Mouse (Mus musculus): ENCODE results near the gene Spib. TPM values are rescaled to one million over a fixed set of nuclear protein-coding genes. Genes with fewer than 3 reads are reported as not detected.

Gene Spib
- total and polyA plus RNA-seq, 2 experiments, result 0.18 to 1.9 TPM

DNA sequence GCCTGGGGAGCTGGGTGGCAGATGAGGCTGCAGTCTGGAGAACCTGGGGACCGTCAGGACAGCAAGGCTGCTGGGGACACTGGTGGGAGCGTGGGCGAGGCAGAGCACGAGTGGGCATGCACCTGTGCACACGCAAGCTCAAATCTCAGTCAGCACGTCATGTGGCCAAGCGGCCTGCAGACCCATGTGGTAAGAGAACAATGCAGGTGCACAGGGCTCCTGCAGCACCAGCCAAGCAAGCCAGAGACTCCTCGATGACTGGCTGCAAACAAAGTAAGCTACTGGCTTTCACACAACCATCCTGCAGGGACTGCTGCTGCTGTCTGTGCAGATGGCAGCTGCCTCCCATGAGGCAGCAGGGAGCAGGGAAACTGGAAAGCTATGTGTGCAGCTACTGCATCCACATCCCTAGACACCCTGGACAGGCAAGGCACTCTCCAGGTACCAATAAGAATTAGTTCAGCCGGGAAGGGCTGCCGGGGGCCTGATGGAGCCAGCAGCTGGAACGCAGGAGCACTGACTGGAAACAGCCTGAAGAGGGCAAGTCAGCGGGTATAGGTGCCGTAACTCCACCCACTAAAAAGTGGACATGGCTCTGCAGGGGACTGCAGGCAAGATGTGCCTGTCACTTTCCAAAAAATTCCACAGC is 44.8 kb downstream of the Spib start:
- no peak overlapping the region for H3K27ac ChIP-seq (replicated peaks; ENCODE audit: insufficient read depth, low read depth, low read length)
- WGBS, result 79% methylated on average over 13 of the region's 13 CpGs

DNA sequence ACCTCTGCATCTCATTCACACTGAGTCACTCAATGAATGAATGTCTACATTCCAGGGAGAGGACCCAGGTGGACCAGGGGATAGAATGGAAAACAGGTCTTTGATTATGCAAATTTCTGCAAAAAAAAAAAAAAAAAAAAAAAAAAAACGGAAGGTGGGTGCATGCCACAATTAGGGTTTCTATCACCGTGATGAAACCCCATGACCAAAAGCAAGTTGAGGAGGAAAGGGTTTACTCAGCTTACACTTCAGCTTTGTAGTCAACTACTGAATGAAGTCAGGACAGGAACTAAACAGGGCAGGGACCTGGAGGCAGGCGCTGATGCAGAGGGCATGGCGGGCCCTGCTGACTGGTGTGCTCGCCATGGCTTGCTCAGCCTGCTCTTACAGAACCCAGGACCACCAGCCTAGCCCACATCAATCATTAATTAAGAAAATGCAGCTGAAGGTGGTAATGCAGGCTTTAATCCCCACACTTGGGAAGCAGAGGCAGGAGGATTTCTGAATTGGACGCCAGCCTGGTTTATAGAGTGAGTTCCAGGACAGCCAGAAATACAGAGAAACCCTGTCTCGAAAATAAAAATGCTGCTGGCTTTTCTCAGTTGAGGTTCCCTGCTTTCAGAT is 46.2 kb downstream of the Spib start:
- Histone ChIP-seq H3K79me2 (ENCODE audit: control insufficient read depth, insufficient read depth, low read length) (no peaks in the 10 kb centered on the region), H3K9ac (ENCODE audit: low read depth, low read length) (no peak overlapping the region), H3K4me1 (ENCODE audit: control insufficient read depth, insufficient read depth, low read length) (no peaks in the 10 kb centered on the region), H3K27ac (replicated peaks; ENCODE audit: insufficient read depth, low read depth, low read length) (no peak overlapping the region), H3K36me3 (ENCODE audit: control insufficient read depth, insufficient read depth, low read length) (no peaks in the 10 kb centered on the region), H3K27me3 (ENCODE audit: control insufficient read depth, insufficient read depth, low read length) (no peaks in the 10 kb centered on the region; the same call in 1 of the 2 replicates), H3K4me3 (ENCODE audit: insufficient read depth, low read depth, low read length) (no peak overlapping the region)
- 82% methylated on average over 7 of the region's 7 CpGs for WGBS
- DNase-seq (ENCODE audit: extremely low read depth, low read depth, low spot score), result no peak
- no peak for TF ChIP-seq CTCF (IDR thresholded peaks at IDR 0.05; ENCODE audit: low read depth, low read length)
- TF ChIP-seq POLR2A (IDR thresholded peaks at IDR 0.05; ENCODE audit: extremely low read depth, insufficient read depth, low read length), result no peak

More for the DNA sequence above, 44.8 kb downstream of the Spib start:
- TF ChIP-seq POLR2A (IDR thresholded peaks at IDR 0.05; ENCODE audit: extremely low read depth, insufficient read depth, low read length) (no peak), CTCF (IDR thresholded peaks at IDR 0.05; ENCODE audit: low read depth, low read length) (no peak)
- Histone ChIP-seq H3K27me3 (ENCODE audit: control insufficient read depth, insufficient read depth, low read length) (no peaks in the 10 kb centered on the region; the same call in 1 of the 2 replicates), H3K79me2 (ENCODE audit: control insufficient read depth, insufficient read depth, low read length) (no peaks in the 10 kb centered on the region), H3K9ac (ENCODE audit: low read depth, low read length) (no peak overlapping the region), H3K36me3 (ENCODE audit: control insufficient read depth, insufficient read depth, low read length) (no peaks in the 10 kb centered on the region), H3K4me3 (ENCODE audit: insufficient read depth, low read depth, low read length) (no peak overlapping the region), H3K4me1 (ENCODE audit: control insufficient read depth, insufficient read depth, low read length) (no peaks in the 10 kb centered on the region)
- no peak for DNase-seq (ENCODE audit: extremely low read depth, low read depth, low spot score)

DNA sequence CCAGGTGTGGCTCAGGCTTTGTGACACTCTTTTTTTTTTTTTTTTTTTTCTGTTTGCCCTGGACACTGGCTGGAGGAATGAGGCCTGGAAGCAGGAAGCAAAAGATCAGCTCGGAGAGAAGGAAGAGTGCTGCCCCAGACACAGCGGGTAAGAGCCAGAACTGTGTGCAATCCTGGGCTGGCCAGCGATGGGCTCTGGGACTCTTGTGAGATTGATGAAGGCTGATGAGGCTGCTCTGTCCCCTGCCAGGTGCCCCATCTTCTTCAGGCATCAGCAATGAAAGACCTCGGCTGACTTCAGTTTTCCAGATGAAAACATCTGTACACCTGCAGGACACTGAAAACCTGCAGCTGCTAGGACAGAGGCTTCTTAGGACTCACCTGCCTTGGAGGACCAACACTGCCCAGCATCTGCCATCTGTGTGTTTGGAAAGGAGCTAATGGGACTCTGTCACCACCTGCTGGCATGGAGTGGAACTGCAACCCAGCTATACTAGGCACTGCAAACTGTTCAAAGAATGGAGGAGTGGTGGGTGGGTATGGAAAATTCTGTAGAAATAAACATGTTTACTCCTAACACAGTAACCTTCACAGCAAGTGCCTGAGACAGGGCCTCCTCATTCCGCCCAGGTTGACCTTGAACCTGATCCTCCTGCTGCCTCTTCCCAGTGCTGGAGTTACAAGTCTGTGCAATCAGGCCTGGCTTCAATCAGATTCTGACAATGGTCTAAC is 46.9 kb downstream of the Spib start:
- H3K4me1 ChIP-seq (ENCODE audit: control insufficient read depth, insufficient read depth, low read length), result no peaks in the 10 kb centered on the region
- no peaks in the 10 kb centered on the region; the same call in 1 of the 2 replicates for H3K27me3 ChIP-seq (ENCODE audit: control insufficient read depth, insufficient read depth, low read length)
- no peak overlapping the region for H3K4me3 ChIP-seq (ENCODE audit: insufficient read depth, low read depth, low read length)
- H3K36me3 ChIP-seq (ENCODE audit: control insufficient read depth, insufficient read depth, low read length), result no peaks in the 10 kb centered on the region
- 34% methylated on average over 5 of the region's 5 CpGs for WGBS
- no peaks in the 10 kb centered on the region for H3K79me2 ChIP-seq (ENCODE audit: control insufficient read depth, insufficient read depth, low read length)
- DNase-seq (ENCODE audit: extremely low read depth, low read depth, low spot score), result peak; percentile 47
- TF ChIP-seq CTCF (IDR thresholded peaks at IDR 0.05; ENCODE audit: low read depth, low read length), result peak; percentile 95
- TF ChIP-seq POLR2A (IDR thresholded peaks at IDR 0.05; ENCODE audit: extremely low read depth, insufficient read depth, low read length), result no peak
- H3K27ac ChIP-seq (replicated peaks; ENCODE audit: insufficient read depth, low read depth, low read length), result no peak overlapping the region
- H3K9ac ChIP-seq (ENCODE audit: low read depth, low read length), result no peak overlapping the region

DNA sequence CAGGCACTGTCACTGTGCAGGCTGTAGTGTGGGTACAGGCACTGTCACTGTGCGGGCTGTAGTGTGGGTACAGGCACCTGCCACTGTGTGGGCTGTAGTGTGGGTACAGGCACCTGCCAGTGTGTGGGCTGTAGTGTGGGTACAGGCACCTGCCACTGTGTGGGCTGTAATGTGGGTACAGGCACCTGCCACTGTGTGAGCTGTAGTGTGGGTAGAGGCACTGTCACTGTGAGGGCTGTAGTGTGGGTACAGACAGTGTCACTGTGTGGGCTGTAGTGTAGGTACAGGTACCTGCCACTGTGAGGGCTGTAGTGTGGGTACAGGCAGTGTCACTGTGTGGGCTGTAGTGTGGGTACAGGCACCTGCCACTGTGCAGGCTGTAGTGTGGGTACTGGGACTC is 47.8 kb downstream of the Spib start:
- WGBS, result 95% methylated on average over 1 of the region's 1 CpGs
- Histone ChIP-seq H3K27ac (replicated peaks; ENCODE audit: insufficient read depth, low read depth, low read length) (no peak overlapping the region), H3K9ac (ENCODE audit: low read depth, low read length) (no peak overlapping the region), H3K4me3 (ENCODE audit: insufficient read depth, low read depth, low read length) (no peak overlapping the region), H3K4me1 (ENCODE audit: control insufficient read depth, insufficient read depth, low read length) (no peaks in the 10 kb centered on the region), H3K27me3 (ENCODE audit: control insufficient read depth, insufficient read depth, low read length) (no peaks in the 10 kb centered on the region; the same call in 1 of the 2 replicates), H3K36me3 (ENCODE audit: control insufficient read depth, insufficient read depth, low read length) (no peaks in the 10 kb centered on the region), H3K79me2 (ENCODE audit: control insufficient read depth, insufficient read depth, low read length) (no peaks in the 10 kb centered on the region)
- no peak for DNase-seq (ENCODE audit: extremely low read depth, low read depth, low spot score)
- TF ChIP-seq CTCF (IDR thresholded peaks at IDR 0.05; ENCODE audit: low read depth, low read length) (no peak), POLR2A (IDR thresholded peaks at IDR 0.05; ENCODE audit: extremely low read depth, insufficient read depth, low read length) (no peak)

DNA sequence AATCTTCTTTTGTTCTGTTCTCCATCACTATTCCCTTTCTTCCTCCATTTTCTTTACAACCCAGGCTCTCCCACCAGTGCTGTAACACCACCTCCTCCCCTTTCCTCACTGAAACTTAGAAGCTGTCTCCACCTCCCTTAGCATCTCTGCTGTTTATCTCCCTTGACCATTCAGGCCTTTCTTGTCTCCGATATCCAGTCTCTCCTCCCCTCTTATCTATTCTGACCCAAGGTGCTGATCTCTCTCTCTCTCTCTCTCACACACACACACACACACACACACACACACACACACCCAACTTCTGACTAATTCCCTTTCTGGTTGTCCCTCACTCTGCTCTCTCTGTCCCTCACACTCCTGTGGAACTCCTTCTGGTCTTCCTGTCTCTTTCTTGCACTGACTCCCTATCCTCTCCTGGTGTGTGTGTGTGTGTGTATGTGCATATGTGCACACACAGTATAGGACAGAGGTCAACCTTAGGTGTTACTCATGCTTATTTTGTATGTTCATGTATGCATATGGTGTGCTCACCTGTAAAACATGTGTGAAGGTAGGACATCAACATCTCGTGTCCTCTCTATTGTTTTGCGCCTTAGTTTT is 48.9 kb downstream of the Spib start:
- H3K9ac ChIP-seq (ENCODE audit: low read depth, low read length), result no peak overlapping the region
- H3K4me3 ChIP-seq (ENCODE audit: insufficient read depth, low read depth, low read length), result no peak overlapping the region
- H3K4me1 ChIP-seq (ENCODE audit: control insufficient read depth, insufficient read depth, low read length), result no peaks in the 10 kb centered on the region

More for the DNA sequence above, 48.9 kb downstream of the Spib start:
- DNase-seq (ENCODE audit: extremely low read depth, low read depth, low spot score), result no peak
- no peaks in the 10 kb centered on the region for H3K79me2 ChIP-seq (ENCODE audit: control insufficient read depth, insufficient read depth, low read length)
- no peaks in the 10 kb centered on the region; the same call in 1 of the 2 replicates for H3K27me3 ChIP-seq (ENCODE audit: control insufficient read depth, insufficient read depth, low read length)
- no peaks in the 10 kb centered on the region for H3K36me3 ChIP-seq (ENCODE audit: control insufficient read depth, insufficient read depth, low read length)
- TF ChIP-seq CTCF (IDR thresholded peaks at IDR 0.05; ENCODE audit: low read depth, low read length) (no peak), POLR2A (IDR thresholded peaks at IDR 0.05; ENCODE audit: extremely low read depth, insufficient read depth, low read length) (no peak)
- no peak overlapping the region for H3K27ac ChIP-seq (replicated peaks; ENCODE audit: insufficient read depth, low read depth, low read length)
- 59% methylated on average over 3 of the region's 3 CpGs for WGBS

Other genes with a start within 250 kb of the Spib start
- gene Clec11a, start 225.2 kb downstream of the Spib start, total RNA-seq (2014; rRNA removed), result 1.3 and 1.9 TPM in 2 replicates
- 2.0 and 2.4 TPM in 2 replicates for gene Clec11a, start 225.2 kb downstream of the Spib start, polyA plus RNA-seq (2012; rRNA removed)
- gene Shank1, start 221.8 kb downstream of the Spib start, total RNA-seq (2014; rRNA removed), result under 0.01 TPM in 1 of 2 replicates, not detected in the other
- 0.04 and 0.06 TPM in 2 replicates for gene Shank1, start 221.8 kb downstream of the Spib start, polyA plus RNA-seq (2012; rRNA removed)
- gene Syt3, start 148.0 kb downstream of the Spib start, total RNA-seq (2014; rRNA removed), result 1.4 and 2.6 TPM in 2 replicates
- gene Syt3, start 148.0 kb downstream of the Spib start, polyA plus RNA-seq (2012; rRNA removed), result 4.9 and 7.1 TPM in 2 replicates
- gene 1700008O03Rik, start 146.3 kb downstream of the Spib start, total RNA-seq (2014; rRNA removed), result not detected in 2 replicates
- gene 1700008O03Rik, start 146.3 kb downstream of the Spib start, polyA plus RNA-seq (2012; rRNA removed), result 0.22 and 0.27 TPM in 2 replicates
- gene Lrrc4b, start 103.1 kb downstream of the Spib start, total RNA-seq (2014; rRNA removed), result 0.07 TPM in 1 of 2 replicates, not detected in the other
- gene Lrrc4b, start 103.1 kb downstream of the Spib start, polyA plus RNA-seq (2012; rRNA removed), result not detected in 2 replicates
- 146 and 158 TPM in 2 replicates for gene Aspdh, start 66.7 kb downstream of the Spib start, total RNA-seq (2014; rRNA removed)
- gene Aspdh, start 66.7 kb downstream of the Spib start, polyA plus RNA-seq (2012; rRNA removed), result 537 and 608 TPM in 2 replicates
- gene Josd2, start 64.1 kb downstream of the Spib start, total RNA-seq (2014; rRNA removed), result 25.5 and 27.1 TPM in 2 replicates
- gene Josd2, start 64.1 kb downstream of the Spib start, polyA plus RNA-seq (2012; rRNA removed), result 99.7 and 206 TPM in 2 replicates
- 29.7 and 40.5 TPM in 2 replicates for gene Emc10, start 35.5 kb downstream of the Spib start, total RNA-seq (2014; rRNA removed)
- 227 and 287 TPM in 2 replicates for gene Emc10, start 35.5 kb downstream of the Spib start, polyA plus RNA-seq (2012; rRNA removed)
- 1.7 and 1.8 TPM in 2 replicates for gene Fam71e1, start 35.5 kb downstream of the Spib start, total RNA-seq (2014; rRNA removed)
- gene Fam71e1, start 35.5 kb downstream of the Spib start, polyA plus RNA-seq (2012; rRNA removed), result 4.1 and 4.7 TPM in 2 replicates
- 0.55 TPM in 1 of 2 replicates, not detected in the other for gene Mybpc2, start 7.4 kb downstream of the Spib start, total RNA-seq (2014; rRNA removed)
- not detected in 2 replicates for gene Mybpc2, start 7.4 kb downstream of the Spib start, polyA plus RNA-seq (2012; rRNA removed)
- gene Pold1, start 16.8 kb upstream of the Spib start, total RNA-seq (2014; rRNA removed), result 2.4 and 4.0 TPM in 2 replicates
- gene Pold1, start 16.8 kb upstream of the Spib start, polyA plus RNA-seq (2012; rRNA removed), result 5.2 and 6.5 TPM in 2 replicates
- 21.6 and 30.8 TPM in 2 replicates for gene Nr1h2, start 21.9 kb upstream of the Spib start, total RNA-seq (2014; rRNA removed)
- gene Nr1h2, start 21.9 kb upstream of the Spib start, polyA plus RNA-seq (2012; rRNA removed), result 74.9 and 80.3 TPM in 2 replicates
- 0.65 and 1.6 TPM in 2 replicates for gene Napsa, start 40.3 kb upstream of the Spib start, total RNA-seq (2014; rRNA removed)
- gene Napsa, start 40.3 kb upstream of the Spib start, polyA plus RNA-seq (2012; rRNA removed), result 1.1 and 1.7 TPM in 2 replicates
- gene Kcnc3, start 58.6 kb upstream of the Spib start, total RNA-seq (2014; rRNA removed), result 0.37 and 1.2 TPM in 2 replicates
- 4.6 and 5.3 TPM in 2 replicates for gene Kcnc3, start 58.6 kb upstream of the Spib start, polyA plus RNA-seq (2012; rRNA removed)
- gene Myh14, start 138.8 kb upstream of the Spib start, total RNA-seq (2014; rRNA removed), result 7.0 and 8.0 TPM in 2 replicates
- gene Myh14, start 138.8 kb upstream of the Spib start, polyA plus RNA-seq (2012; rRNA removed), result 5.6 and 6.0 TPM in 2 replicates
- not detected in 2 replicates for gene Izumo2, start 176.7 kb upstream of the Spib start, total RNA-seq (2014; rRNA removed)
- not detected in 2 replicates for gene Izumo2, start 176.7 kb upstream of the Spib start, polyA plus RNA-seq (2012; rRNA removed)
- 8.6 and 12.7 TPM in 2 replicates for gene Vrk3, start 216.3 kb upstream of the Spib start, total RNA-seq (2014; rRNA removed)
- gene Vrk3, start 216.3 kb upstream of the Spib start, polyA plus RNA-seq (2012; rRNA removed), result 31.4 and 34.3 TPM in 2 replicates
- 0.07 and 0.28 TPM in 2 replicates for gene Zfp473, start 219.0 kb upstream of the Spib start, total RNA-seq (2014; rRNA removed)
- 0.04 TPM in 1 of 2 replicates, not detected in the other for gene Zfp473, start 219.0 kb upstream of the Spib start, polyA plus RNA-seq (2012; rRNA removed)